Mouse (Mus musculus): ENCODE results near the gene Cxcr5. TPM values are rescaled to one million over a fixed set of nuclear protein-coding genes. Genes with fewer than 3 reads are reported as not detected.

The Cxcr5 gene
- total RNA-seq, 2 experiments from 2014 or later = 0.22 to 0.47 TPM

DNA sequence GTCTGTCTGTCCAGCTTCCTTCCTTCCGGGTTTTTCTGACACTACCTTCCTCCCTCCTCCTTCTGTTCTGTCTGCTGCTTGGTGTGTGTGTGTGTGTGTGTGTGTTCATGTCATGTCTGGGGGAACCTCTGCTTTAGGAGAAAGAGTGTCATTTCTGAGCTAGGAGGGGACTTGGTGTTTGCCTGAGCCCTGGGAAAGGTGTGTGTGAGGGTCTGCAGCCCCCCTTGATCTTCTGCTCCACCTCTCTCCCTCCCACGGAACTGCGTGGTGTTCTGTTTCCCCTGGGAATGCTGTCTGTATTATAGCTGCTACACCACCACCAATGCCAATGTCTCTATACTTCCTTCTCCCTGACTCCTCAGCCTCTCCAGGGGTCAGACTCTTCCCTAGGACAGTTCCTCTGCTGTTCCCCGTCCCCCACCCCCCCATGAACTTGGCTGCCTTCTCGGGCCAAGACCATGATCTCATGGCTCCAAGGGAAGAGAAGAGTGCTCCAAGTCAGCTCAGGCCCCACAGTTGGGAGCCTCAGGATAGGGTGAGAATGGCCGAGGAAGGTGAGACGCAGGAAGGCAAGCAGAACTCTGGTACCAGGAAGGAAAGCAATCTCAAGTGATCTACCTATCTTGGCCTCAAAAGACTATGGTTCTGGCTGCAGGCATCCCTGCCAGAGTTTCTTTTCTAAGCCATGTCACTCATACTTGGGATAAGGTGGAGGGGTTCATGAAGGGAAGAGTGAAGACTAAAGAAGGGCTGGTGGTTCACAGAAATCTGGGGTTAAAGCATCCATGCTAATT lies 77.2 kb downstream of the Cxcr5 start:
- DNase-seq = peak in 1 of 2 experiments; percentile 12
- intact Hi-C loops (cut with DNase I) = no loop called here

GRCm38 (mm10) chr9:44483510-44484044 lies 78.1 kb downstream of the Cxcr5 start:
- intact Hi-C loops (cut with DNase I) = loop anchor here (1.0 kb wide), 1 partner anchor 15 kb away; no protein-coding TSS in a partner anchor
- DNase-seq = peak; percentile 61 to 77

DNA sequence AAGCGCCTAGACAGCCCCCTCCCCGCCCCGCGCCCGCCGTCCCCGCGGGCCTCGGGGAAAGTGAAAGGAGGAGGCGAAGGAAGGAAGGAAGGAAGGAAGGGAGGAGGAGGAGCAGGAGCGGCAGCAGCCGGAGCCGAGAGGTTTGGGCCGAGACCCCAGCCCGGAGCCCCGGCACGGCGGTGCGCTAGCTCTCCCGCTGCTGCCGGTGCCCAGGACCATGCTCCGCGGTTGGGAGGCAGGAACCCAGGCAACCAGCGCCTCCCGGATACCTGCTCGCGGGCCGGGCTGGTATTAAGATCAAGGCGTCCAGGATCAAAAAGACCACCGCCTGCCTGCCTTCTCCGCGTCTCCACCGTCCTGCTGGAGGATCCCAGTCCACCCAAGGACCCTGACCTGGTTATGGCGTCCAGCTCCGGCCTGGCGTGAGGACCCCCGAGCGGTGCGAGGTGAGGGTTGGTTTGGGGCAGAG lies 78.6 kb downstream of the Cxcr5 start:
- intact Hi-C loops (cut with DNase I) = loop anchor here (1.0 kb wide), 1 partner anchor 15 kb away; no protein-coding TSS in a partner anchor
- peak in 1 of 2 experiments; percentile 47 for DNase-seq

- intact Hi-C loops (cut with DNase I) = no loop called here
- DNase-seq = peak; percentile 92 to 93
These were observed 79.1 kb downstream of the Cxcr5 start, which contains the start of gene Bcl9l for GRCm38 (mm10) chr9:44482552-44482951. Gene Bcl9l, plus strand, starts transcription at chr9:44482825.

- no peak for DNase-seq
- intact Hi-C loops (cut with DNase I) = no loop called here
These were observed 79.6 kb downstream of the Cxcr5 start for GRCm38 (mm10) chr9:44482112-44482511.

DNA sequence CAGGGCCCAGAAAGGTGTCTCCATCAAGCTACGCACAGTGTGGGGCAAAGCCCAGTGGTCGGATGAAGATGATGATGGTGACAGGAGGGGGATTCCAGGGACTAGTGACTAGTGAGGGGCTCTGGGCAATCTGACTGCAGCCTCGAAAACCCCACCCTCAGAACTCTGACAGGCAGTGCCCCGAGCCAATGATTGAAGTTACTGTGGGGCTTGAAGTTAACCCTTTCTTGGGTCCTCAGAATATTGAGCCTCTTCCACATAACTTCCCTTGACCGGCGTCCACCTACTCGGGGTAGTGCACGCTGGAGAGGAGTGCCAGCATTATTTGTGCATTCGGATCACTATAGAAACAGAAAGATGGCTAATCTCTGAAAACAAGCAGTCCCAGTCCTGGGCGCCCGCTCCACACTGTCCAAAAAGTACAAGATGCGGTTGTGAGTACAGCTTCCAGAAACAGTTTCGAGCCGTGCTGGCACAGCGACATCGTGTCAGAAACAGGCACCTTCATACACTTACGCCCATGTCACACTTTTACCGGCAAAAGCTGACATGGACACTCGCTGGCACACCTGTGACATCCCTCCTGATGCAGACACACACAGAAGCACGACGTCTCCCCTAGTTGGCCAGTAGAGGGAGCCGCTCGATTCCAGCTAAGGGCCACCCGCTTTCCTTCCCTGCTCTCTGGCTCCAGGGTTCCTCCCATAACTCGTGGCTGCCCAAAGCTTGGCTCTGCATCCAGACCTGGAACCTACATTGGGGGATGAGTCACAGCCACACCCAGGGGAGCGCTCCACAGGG lies 81.8 kb downstream of the Cxcr5 start:
- peak; percentile 91 to 92 for DNase-seq
- intact Hi-C loops (cut with DNase I) = loop anchor here (1.0 kb wide), 1 partner anchor 22 kb away; no protein-coding TSS in a partner anchor

DNA sequence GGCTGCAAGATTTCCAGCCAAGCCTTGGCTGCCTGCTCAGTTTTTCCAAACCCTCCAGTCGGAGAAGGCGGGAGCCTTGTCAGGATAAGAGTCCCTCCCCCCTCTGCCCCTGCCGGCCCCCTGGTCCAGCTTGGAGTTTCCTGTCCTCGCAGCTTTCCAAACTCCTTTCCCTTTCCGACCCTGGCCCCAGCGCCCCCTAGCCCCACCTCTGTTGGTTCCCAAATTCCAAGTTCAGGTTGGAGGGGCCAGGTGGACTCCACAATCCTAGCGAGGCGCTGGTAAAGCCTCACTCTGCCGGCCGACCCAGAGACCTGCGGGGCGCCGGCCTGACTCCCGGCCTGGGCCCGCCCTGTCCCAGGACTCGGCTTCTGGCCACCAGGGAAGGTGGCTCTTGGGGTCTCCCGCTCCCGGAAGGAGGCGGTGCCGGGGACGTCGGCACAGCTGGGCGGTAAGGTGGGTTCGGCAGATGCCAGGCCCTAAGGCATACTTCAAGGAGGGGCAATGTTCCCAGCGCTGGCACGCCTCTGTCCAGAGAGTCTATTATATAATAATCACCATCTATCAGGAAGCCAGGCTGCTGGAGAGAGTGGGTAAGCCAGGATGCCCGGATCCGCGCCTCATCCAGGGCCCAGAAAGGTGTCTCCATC lies 82.6 kb downstream of the Cxcr5 start:
- intact Hi-C loops (cut with DNase I) = no loop called here

DNA sequence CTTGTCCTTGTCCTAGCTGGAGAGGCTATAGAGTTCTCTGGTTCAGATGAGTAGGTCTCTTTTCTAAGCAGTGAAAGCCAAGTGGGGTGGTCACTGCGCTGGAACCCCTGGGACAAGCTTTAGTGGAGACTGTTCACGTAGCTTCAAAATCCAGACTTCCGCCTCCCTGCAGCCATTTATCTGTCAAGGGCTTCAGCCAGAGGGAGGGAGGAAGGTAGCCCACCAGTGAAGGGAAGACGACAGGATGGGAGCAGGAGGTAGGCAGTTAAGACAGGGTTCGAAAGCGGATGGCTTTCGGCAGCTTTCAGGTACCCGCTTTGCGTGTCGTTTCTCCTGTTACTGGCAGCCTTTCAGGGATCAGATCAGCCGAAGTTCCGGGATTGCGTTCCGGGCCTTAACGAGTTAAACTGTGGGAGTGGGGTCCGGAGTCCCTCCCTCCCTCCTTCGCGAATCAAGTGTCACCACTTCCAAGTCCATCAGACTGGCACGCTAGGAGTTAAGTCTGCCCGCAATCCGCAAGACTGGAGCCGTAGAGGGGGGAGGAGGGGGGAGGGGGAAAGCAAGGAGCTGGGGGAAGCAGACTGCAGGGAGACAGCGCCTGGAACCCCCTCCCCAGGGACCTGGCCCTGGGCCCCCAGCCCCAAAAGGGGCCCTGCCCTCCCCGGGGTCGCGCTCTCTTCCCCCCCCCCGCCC lies 83.3 kb downstream of the Cxcr5 start:
- intact Hi-C loops (cut with DNase I) = no loop called here
- DNase-seq = peak; percentile 68 to 78

More for the DNA sequence above, 82.6 kb downstream of the Cxcr5 start:
- DNase-seq = peak; percentile 82 to 91

- intact Hi-C loops (cut with DNase I) = loop anchor here (2.0 kb wide), 1 partner anchor 23 kb away; the partner anchor contains the start of gene Upk2
- DNase-seq = peak; percentile 59 to 76
These were observed 84.1 kb downstream of the Cxcr5 start for GRCm38 (mm10) chr9:44477339-44478228.

- no peak for DNase-seq
- intact Hi-C loops (cut with DNase I) = loop anchor here (2.0 kb wide), 1 partner anchor 21 kb away; the partner anchor contains the start of gene Upk2
These were observed 85.7 kb downstream of the Cxcr5 start for GRCm38 (mm10) chr9:44475936-44476335.

GRCm38 (mm10) chr9:44474327-44474726 lies 87.3 kb downstream of the Cxcr5 start:
- DNase-seq = peak in 1 of 2 experiments; percentile 72
- intact Hi-C loops (cut with DNase I) = no loop called here

DNA sequence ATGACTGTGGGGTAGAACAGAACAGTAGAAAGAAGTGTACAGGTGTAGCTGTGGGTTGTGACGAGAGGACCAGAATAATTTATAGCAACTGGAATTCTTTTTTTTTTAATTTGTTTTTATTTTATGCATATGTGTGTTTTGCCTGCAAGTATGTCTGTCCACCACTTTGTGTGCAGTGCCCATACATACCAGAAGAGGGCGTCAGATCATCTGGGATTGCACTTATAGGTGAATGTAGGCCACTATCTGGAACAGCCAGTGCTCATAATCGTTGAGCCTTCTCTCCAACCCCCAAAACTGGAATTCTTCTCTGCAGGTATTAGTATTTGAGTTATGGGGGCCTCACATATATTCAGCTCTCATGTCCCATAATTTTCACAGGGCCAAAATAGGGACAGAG lies 88.5 kb downstream of the Cxcr5 start:
- intact Hi-C loops (cut with DNase I) = no loop called here
- DNase-seq = no peak

DNA sequence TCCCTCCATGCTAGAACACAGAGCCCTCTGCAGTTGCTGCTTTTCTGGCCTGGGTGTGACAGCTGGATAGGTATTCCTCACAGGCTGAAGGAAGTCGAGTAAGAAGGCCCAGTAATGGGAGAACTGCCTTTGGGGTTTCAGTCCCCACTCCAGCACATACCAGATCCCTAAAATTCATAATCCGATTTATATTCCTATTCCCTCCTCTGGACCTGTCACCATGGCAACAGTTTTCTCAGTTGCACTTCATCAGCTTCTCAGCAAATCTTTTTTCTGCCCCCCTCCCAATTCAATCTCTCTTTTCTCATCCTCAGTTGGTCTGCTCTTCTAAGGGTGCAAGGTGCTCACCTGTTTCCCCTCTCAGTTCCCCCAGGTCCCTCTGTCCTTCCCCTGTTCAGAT lies 92.9 kb downstream of the Cxcr5 start:
- intact Hi-C loops (cut with DNase I) = no loop called here
- DNase-seq = no peak

DNA sequence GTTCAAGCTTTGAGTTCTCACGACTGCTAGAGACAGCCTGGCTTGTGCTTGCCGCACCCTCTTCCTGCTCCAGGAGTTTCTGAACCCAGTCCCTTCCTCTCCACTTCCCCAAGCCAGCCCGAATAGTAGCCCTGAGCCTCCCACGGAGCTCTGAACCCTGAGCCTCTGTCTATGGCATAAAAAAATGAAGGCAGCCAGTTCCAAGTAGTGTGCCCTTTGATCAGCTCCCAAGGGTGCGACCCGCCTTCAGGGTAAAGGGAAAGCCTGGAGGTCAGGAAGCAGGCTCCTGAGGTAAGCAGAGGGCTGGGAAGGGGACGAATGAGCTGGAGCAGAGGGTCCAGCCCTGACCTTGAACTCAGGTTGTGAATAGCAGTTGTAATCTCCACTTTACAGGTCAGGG lies 93.5 kb downstream of the Cxcr5 start:
- intact Hi-C loops (cut with DNase I) = no loop called here
- no peak for DNase-seq

DNA sequence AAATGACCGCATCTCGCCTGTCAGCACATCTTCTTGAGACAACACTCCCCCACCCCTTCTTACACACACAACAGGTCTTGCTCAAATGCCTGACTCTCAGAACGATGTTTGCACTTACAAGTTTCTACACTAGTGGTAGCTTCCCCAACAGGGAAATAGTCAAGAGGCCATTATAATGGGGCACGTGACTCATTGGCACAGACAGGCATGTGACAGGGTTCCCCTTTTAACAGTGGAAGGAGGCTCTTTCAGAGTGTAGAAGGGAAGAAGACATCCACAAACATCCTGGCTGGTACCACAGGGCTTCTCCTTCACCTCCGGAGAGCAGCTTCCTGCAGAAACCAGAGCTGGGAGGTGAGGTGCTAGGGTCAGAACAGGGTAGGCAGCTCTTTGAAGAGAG lies 99.7 kb downstream of the Cxcr5 start:
- intact Hi-C loops (cut with DNase I) = no loop called here
- DNase-seq = no peak

Data from heart, postnatal 36 days (tissue).